Mouse (Mus musculus): ENCODE results near the gene Scamp3. TPM values are rescaled to one million over a fixed set of nuclear protein-coding genes. Genes with fewer than 3 reads are reported as not detected.

The Scamp3 gene
- polyA plus RNA-seq, 1 experiment from 2014 or later: 102 TPM

DNA sequence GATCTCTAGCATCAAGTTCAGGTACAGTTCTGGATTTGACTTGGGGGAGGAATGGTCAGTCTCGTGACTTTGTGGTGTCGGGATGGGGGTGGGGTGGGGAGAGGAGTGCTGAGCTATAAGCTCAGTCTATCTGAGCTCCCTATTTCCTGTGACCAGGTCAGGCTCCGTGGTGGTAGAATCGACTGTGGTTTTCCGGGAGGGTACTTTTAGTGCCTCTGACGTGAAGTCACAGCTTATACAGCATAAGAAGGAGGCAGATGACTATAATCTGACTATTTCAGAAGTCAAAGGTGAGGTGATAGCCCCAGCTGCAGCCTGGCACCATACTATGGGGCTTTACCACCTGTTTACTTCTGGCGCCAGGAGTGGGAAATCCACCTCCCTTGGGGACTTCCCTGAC, 54.1 kb downstream of the Scamp3 start:
- Histone ChIP-seq H3K9ac (no peak overlapping the region), H3K9me3 (replicated peaks) (no peaks in the 10 kb centered on the region), H3K36me3 (ENCODE audit: poor library complexity, severe bottlenecking) (peaks cover 35% of the 10 kb centered on the region), H3K27me3 (no peaks in the 10 kb centered on the region), H3K4me1 (peaks cover 30% of the 10 kb centered on the region), H3K4me2 (no peak overlapping the region), H3K27ac (no peak overlapping the region), H3K4me3 (no peak overlapping the region)
- ATAC-seq: no peak
- 79% methylated on average over 7 of the region's 7 CpGs for WGBS

DNA sequence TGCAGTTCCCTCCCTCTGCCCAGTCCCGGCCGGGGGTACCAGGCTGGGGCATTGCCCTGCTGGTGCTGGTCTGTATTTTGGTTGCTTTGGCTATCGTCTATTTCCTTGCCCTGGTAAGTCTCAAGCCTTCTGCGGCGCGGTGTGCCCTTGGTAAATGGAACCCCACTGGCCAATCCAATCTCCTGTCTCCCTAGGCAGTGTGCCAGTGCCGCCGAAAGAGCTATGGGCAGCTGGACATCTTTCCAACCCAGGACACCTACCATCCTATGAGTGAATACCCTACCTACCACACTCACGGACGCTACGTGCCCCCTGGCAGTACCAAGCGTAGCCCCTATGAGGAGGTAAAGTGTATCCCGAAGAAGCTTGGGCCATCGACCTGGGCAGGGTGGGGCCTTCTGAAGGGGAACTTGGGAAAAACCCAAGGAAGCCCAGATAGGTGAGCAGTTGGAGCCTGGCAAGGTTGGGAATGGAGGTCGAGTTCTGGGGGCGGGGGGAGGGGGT, 54.6 kb downstream of the Scamp3 start:
- Histone ChIP-seq H3K4me3 (no peak overlapping the region), H3K9me3 (replicated peaks) (no peaks in the 10 kb centered on the region), H3K27ac (no peak overlapping the region), H3K27me3 (no peaks in the 10 kb centered on the region), H3K4me2 (no peak overlapping the region), H3K4me1 (peaks cover 25% of the 10 kb centered on the region), H3K9ac (no peak overlapping the region), H3K36me3 (ENCODE audit: poor library complexity, severe bottlenecking) (peaks cover 40% of the 10 kb centered on the region)
- no peak for ATAC-seq
- WGBS: 79% methylated on average over 16 of the region's 16 CpGs

MicroRNAs within 50 kb of the gene (microRNA counts, 519-probe panel; counts per million panel counts)
- 4,275 counts per million, percentile 82 among the panel's probes with 10 or more counts for microRNA mmu-miR-92b

Small RNA genes within 50 kb of the gene (microRNA-seq; reads per million reads assigned to microRNA genes)
- gene Mir92b: 13,595 reads per million, percentile 96 among the genes with 10 or more reads in this experiment

Other genes starting within 250 kb of the Scamp3 start
- 21.8 and 24.4 TPM in 2 replicates for gene Ash1l, start 226.9 kb upstream of the Scamp3 start, polyA plus RNA-seq (2015; fragmentation: Nextera tagmentation; extraction: Ambion mirVana)
- gene Dap3, start 226.3 kb upstream of the Scamp3 start, polyA plus RNA-seq (2015; fragmentation: Nextera tagmentation; extraction: Ambion mirVana): 139 and 145 TPM in 2 replicates
- gene Rusc1, start 84.2 kb upstream of the Scamp3 start, polyA plus RNA-seq (2015; fragmentation: Nextera tagmentation; extraction: Ambion mirVana): 38.4 and 40.5 TPM in 2 replicates
- not detected in 2 replicates for gene Gm43738, start 76.4 kb upstream of the Scamp3 start, polyA plus RNA-seq (2015; fragmentation: Nextera tagmentation; extraction: Ambion mirVana)
- gene Fdps, start 75.5 kb upstream of the Scamp3 start, polyA plus RNA-seq (2015; fragmentation: Nextera tagmentation; extraction: Ambion mirVana): 315 and 326 TPM in 2 replicates
- gene Pklr, start 41.3 kb upstream of the Scamp3 start, polyA plus RNA-seq (2015; fragmentation: Nextera tagmentation; extraction: Ambion mirVana): 0.09 and 0.26 TPM in 2 replicates
- gene Hcn3, start 17.3 kb upstream of the Scamp3 start, polyA plus RNA-seq (2015; fragmentation: Nextera tagmentation; extraction: Ambion mirVana): 19.0 and 19.6 TPM in 2 replicates
- gene Clk2, start 12.7 kb upstream of the Scamp3 start, polyA plus RNA-seq (2015; fragmentation: Nextera tagmentation; extraction: Ambion mirVana): 25.0 and 26.2 TPM in 2 replicates
- 15.1 and 23.0 TPM in 2 replicates for gene Fam189b, start 5.7 kb downstream of the Scamp3 start, polyA plus RNA-seq (2015; fragmentation: Nextera tagmentation; extraction: Ambion mirVana)
- gene Gba, start 25.5 kb downstream of the Scamp3 start, polyA plus RNA-seq (2015; fragmentation: Nextera tagmentation; extraction: Ambion mirVana): 34.6 and 36.3 TPM in 2 replicates
- 79.2 and 96.1 TPM in 2 replicates for gene Thbs3, start 37.7 kb downstream of the Scamp3 start, polyA plus RNA-seq (2015; fragmentation: Nextera tagmentation; extraction: Ambion mirVana)
- gene Mtx1, start 49.6 kb downstream of the Scamp3 start, polyA plus RNA-seq (2015; fragmentation: Nextera tagmentation; extraction: Ambion mirVana): 196 and 201 TPM in 2 replicates
- 2.8 and 3.1 TPM in 2 replicates for gene Muc1, start 51.6 kb downstream of the Scamp3 start, polyA plus RNA-seq (2015; fragmentation: Nextera tagmentation; extraction: Ambion mirVana)
- 221 and 237 TPM in 2 replicates for gene Krtcap2, start 68.5 kb downstream of the Scamp3 start, polyA plus RNA-seq (2015; fragmentation: Nextera tagmentation; extraction: Ambion mirVana)
- gene Trim46, start 68.8 kb downstream of the Scamp3 start, polyA plus RNA-seq (2015; fragmentation: Nextera tagmentation; extraction: Ambion mirVana): 36.6 and 43.2 TPM in 2 replicates
- gene Dpm3, start 81.9 kb downstream of the Scamp3 start, polyA plus RNA-seq (2015; fragmentation: Nextera tagmentation; extraction: Ambion mirVana): 100 and 106 TPM in 2 replicates
- 25.8 and 32.7 TPM in 2 replicates for gene Slc50a1, start 93.1 kb downstream of the Scamp3 start, polyA plus RNA-seq (2015; fragmentation: Nextera tagmentation; extraction: Ambion mirVana)
- gene Efna1, start 103.7 kb downstream of the Scamp3 start, polyA plus RNA-seq (2015; fragmentation: Nextera tagmentation; extraction: Ambion mirVana): 9.5 and 10.9 TPM in 2 replicates
- gene Efna3, start 145.5 kb downstream of the Scamp3 start, polyA plus RNA-seq (2015; fragmentation: Nextera tagmentation; extraction: Ambion mirVana): 18.7 and 23.4 TPM in 2 replicates
- 16.0 and 16.3 TPM in 2 replicates for gene Efna4, start 160.6 kb downstream of the Scamp3 start, polyA plus RNA-seq (2015; fragmentation: Nextera tagmentation; extraction: Ambion mirVana)
- gene Adam15, start 172.5 kb downstream of the Scamp3 start, polyA plus RNA-seq (2015; fragmentation: Nextera tagmentation; extraction: Ambion mirVana): 24.1 and 27.5 TPM in 2 replicates
- 0.06 and 0.13 TPM in 2 replicates for gene Dcst2, start 184.5 kb downstream of the Scamp3 start, polyA plus RNA-seq (2015; fragmentation: Nextera tagmentation; extraction: Ambion mirVana)
- gene Dcst1, start 187.8 kb downstream of the Scamp3 start, polyA plus RNA-seq (2015; fragmentation: Nextera tagmentation; extraction: Ambion mirVana): 0.37 and 0.57 TPM in 2 replicates
- 0.41 and 0.67 TPM in 2 replicates for gene Zbtb7b, start 217.3 kb downstream of the Scamp3 start, polyA plus RNA-seq (2015; fragmentation: Nextera tagmentation; extraction: Ambion mirVana)
- gene Lenep, start 225.3 kb downstream of the Scamp3 start, polyA plus RNA-seq (2015; fragmentation: Nextera tagmentation; extraction: Ambion mirVana): 0.52 and 0.55 TPM in 2 replicates
- 36.3 and 39.4 TPM in 2 replicates for gene Flad1, start 234.4 kb downstream of the Scamp3 start, polyA plus RNA-seq (2015; fragmentation: Nextera tagmentation; extraction: Ambion mirVana)
- 352 TPM in 2 replicates for gene Cks1b, start 240.9 kb downstream of the Scamp3 start, polyA plus RNA-seq (2015; fragmentation: Nextera tagmentation; extraction: Ambion mirVana)
- gene Shc1, start 241.0 kb downstream of the Scamp3 start, polyA plus RNA-seq (2015; fragmentation: Nextera tagmentation; extraction: Ambion mirVana): 15.9 and 16.7 TPM in 2 replicates

Data from forebrain, embryonic 13.5 days (tissue).